Comparison of ENCODE assay signal across 16 mouse cellular contexts in genomic region chr12:73774793-73775385, GRCm38 (mm10).
DNase-seq lines count a peak whose midpoint lies in the region; ATAC-seq and TF ChIP-seq lines count a peak whose summit lies in the region.
"Had no signal": no experiment of that assay in that cellular context is flagged by ENCODE, and none has a peak within 500 bp of the region (broad histone marks: within the 10 kb centered on the region; RNA-seq: fewer than 3 reads in every experiment).

No protein-coding gene starts in this region.

- no peak for TF ChIP-seq RAD21 in CH12.LX (IDR thresholded peaks at IDR 0.05; ENCODE audit: low read depth, low read length)

- TF ChIP-seq EP300 in heart, adult 2 months (IDR thresholded peaks at IDR 0.05; ENCODE audit: insufficient read depth, low read depth, low read length) = no peak
- no peak for TF ChIP-seq EP300 in CH12.LX (IDR thresholded peaks at IDR 0.05; ENCODE audit: low read length)
- no peak for TF ChIP-seq EP300 in heart, postnatal 0 days (IDR thresholded peaks at IDR 0.05; ENCODE audit: low read depth)

- no peak overlapping the region for H3K9ac ChIP-seq in heart, adult 2 months (ENCODE audit: low read depth, low read length)
- H3K9ac ChIP-seq in heart, embryonic 12.5 days = no peak overlapping the region
- no peak overlapping the region for H3K9ac ChIP-seq in CH12.LX (ENCODE audit: insufficient read depth, low read depth)
- no peak overlapping the region for H3K9ac ChIP-seq in heart, postnatal 0 days (replicated peaks; ENCODE audit: low read depth, low read length)
- H3K9ac ChIP-seq: embryonic facial prominence, embryonic 12.5 days; liver, embryonic 14.5 days; stomach, embryonic 15.5 days had no signal

- H3K79me2 ChIP-seq in heart, adult 2 months (replicated peaks; ENCODE audit: control insufficient read depth, insufficient read depth, low read length) = no peaks in the 10 kb centered on the region
- H3K79me2 ChIP-seq in CH12.LX (replicated peaks; ENCODE audit: control insufficient read depth, extremely low read depth, insufficient read depth, poor library complexity, severe bottlenecking) = no peaks in the 10 kb centered on the region

- H3K9me3 ChIP-seq in heart, embryonic 12.5 days (replicated peaks) = no peaks in the 10 kb centered on the region
- no peaks in the 10 kb centered on the region for H3K9me3 ChIP-seq in CH12.LX (replicated peaks; ENCODE audit: low read length)
- no peaks in the 10 kb centered on the region for H3K9me3 ChIP-seq in heart, postnatal 0 days (replicated peaks; ENCODE audit: control insufficient read depth, low read length)
- no peaks in the 10 kb centered on the region for H3K9me3 ChIP-seq in hindbrain, embryonic 10.5 days
- H3K9me3 ChIP-seq: embryonic facial prominence, embryonic 12.5 days; stomach, embryonic 15.5 days had no signal

- peak overlapping the region; percentile 48 for H3K27ac ChIP-seq in heart, adult 2 months
- H3K27ac ChIP-seq in heart, embryonic 12.5 days (ENCODE audit: poor library complexity, severe bottlenecking) = no peak overlapping the region
- H3K27ac ChIP-seq in CH12.LX (ENCODE audit: insufficient read depth, low read depth) = no peak overlapping the region
- H3K27ac ChIP-seq in brown adipose tissue, adult 24 weeks (replicated peaks; ENCODE audit: low read depth, low read length) = peak overlapping the region; percentile 73
- peak overlapping the region; percentile 49 for H3K27ac ChIP-seq in heart, postnatal 0 days (ENCODE audit: low read depth)
- H3K27ac ChIP-seq in hindbrain, embryonic 10.5 days = no peak overlapping the region
- H3K27ac ChIP-seq: embryonic facial prominence, embryonic 12.5 days; layer of hippocampus, adult 2 months; liver, embryonic 14.5 days; stomach, embryonic 15.5 days had no signal

- peak in 1 of 2 experiments; percentile 52 for DNase-seq in heart, adult 2 months
- no peak for DNase-seq in CH12.LX (ENCODE audit: extremely low read depth)
- DNase-seq in heart, postnatal 0 days (ENCODE audit: low spot score) = no peak
- DNase-seq in hindbrain, embryonic 10.5 days (ENCODE audit: low spot score) = no peak
- DNase-seq: cerebellum, postnatal 14 days; gastrocnemius, postnatal 36 days; thymus, postnatal 4 days had no signal

- H3K27me3 ChIP-seq in heart, adult 2 months (ENCODE audit: control insufficient read depth, insufficient read depth, low read length) = no peaks in the 10 kb centered on the region
- no peaks in the 10 kb centered on the region for H3K27me3 ChIP-seq in heart, embryonic 12.5 days (replicated peaks)
- peaks cover 5% of the 10 kb centered on the region for H3K27me3 ChIP-seq in CH12.LX (replicated peaks)
- no peaks in the 10 kb centered on the region for H3K27me3 ChIP-seq in heart, postnatal 0 days (ENCODE audit: control insufficient read depth, insufficient read depth, low read length)
- no peaks in the 10 kb centered on the region for H3K27me3 ChIP-seq in hindbrain, embryonic 10.5 days (ENCODE audit: insufficient read depth, poor library complexity, severe bottlenecking)
- H3K27me3 ChIP-seq: embryonic facial prominence, embryonic 12.5 days; stomach, embryonic 15.5 days had no signal

- TF ChIP-seq CTCF in heart, adult 2 months (IDR thresholded peaks at IDR 0.05) = no peak
- TF ChIP-seq CTCF in CH12.LX (conservative IDR thresholded peaks at IDR 0.05 in 1 of 2, IDR thresholded peaks at IDR 0.05 in 1 of 2; ENCODE audit: low read depth in 2 of 2, low read length in 2 of 2) = no peak
- no peak for TF ChIP-seq CTCF in heart, postnatal 0 days (IDR thresholded peaks at IDR 0.05; ENCODE audit: low read depth)

- 58% methylated on average over 7 of the region's 7 CpGs for WGBS in heart, adult 2 months
- 74% methylated on average over 7 of the region's 7 CpGs for WGBS in heart, embryonic 12.5 days
- 74% methylated on average over 7 of the region's 7 CpGs for WGBS in heart, postnatal 0 days
- WGBS in hindbrain, embryonic 10.5 days = 80% methylated on average over 7 of the region's 7 CpGs

- no peak for TF ChIP-seq POLR2A in heart, adult 2 months (IDR thresholded peaks at IDR 0.05; ENCODE audit: insufficient read depth, low read depth, low read length)
- TF ChIP-seq POLR2A in CH12.LX (IDR thresholded peaks at IDR 0.05; ENCODE audit: low read depth, low read length) = no peak

- H3K4me3 ChIP-seq in heart, adult 2 months = no peak overlapping the region
- H3K4me3 ChIP-seq in heart, embryonic 12.5 days = no peak overlapping the region
- no peak overlapping the region for H3K4me3 ChIP-seq in CH12.LX (replicated peaks in 1 of 3; ENCODE audit: low read depth in 2 of 3, low read length in 2 of 3, poor library complexity in 1 of 3)
- no peak overlapping the region for H3K4me3 ChIP-seq in brown adipose tissue, adult 24 weeks (ENCODE audit: insufficient read depth, low read depth, low read length)
- no peak overlapping the region for H3K4me3 ChIP-seq in heart, postnatal 0 days (ENCODE audit: low read depth, low read length)
- H3K4me3 ChIP-seq in hindbrain, embryonic 10.5 days = no peak overlapping the region
- H3K4me3 ChIP-seq: embryonic facial prominence, embryonic 12.5 days; layer of hippocampus, adult 2 months; stomach, embryonic 15.5 days had no signal

- no peak for ATAC-seq in heart, embryonic 12.5 days (ENCODE audit: insufficient number of reproducible peaks, low FRiP score)
- no peak for ATAC-seq in heart, postnatal 0 days (ENCODE audit: insufficient read depth, low read depth)
- no peak for ATAC-seq in erythroid progenitor cell, adult 5-6 weeks (replicated peaks; ENCODE audit: low FRiP score, poor library complexity, severe bottlenecking)
- ATAC-seq: forebrain, embryonic 16.5 days; hindbrain, embryonic 16.5 days had no signal

- peaks cover 10% of the 10 kb centered on the region for H3K4me1 ChIP-seq in heart, adult 2 months (ENCODE audit: control insufficient read depth, insufficient read depth, low read length)
- peaks cover 32% of the 10 kb centered on the region for H3K4me1 ChIP-seq in heart, embryonic 12.5 days (replicated peaks)
- peaks cover 5 to 42% of the 10 kb centered on the region in 2 experiments for H3K4me1 ChIP-seq in CH12.LX (ENCODE audit: control insufficient read depth in 1 of 2, insufficient read depth in 2 of 2)
- peaks cover 6% of the 10 kb centered on the region; the same call in 1 of the 2 replicates for H3K4me1 ChIP-seq in brown adipose tissue, adult 24 weeks (ENCODE audit: control insufficient read depth, insufficient read depth, insufficient read length, low read length)
- peaks cover 26% of the 10 kb centered on the region for H3K4me1 ChIP-seq in heart, postnatal 0 days (ENCODE audit: control insufficient read depth, insufficient read depth)
- 0 out of 2 replicates have a peak, but pooled peaks cover 3% of the 10 kb centered on the region for H3K4me1 ChIP-seq in hindbrain, embryonic 10.5 days (replicated peaks)
- H3K4me1 ChIP-seq: embryonic facial prominence, embryonic 12.5 days; stomach, embryonic 15.5 days had no signal

- in situ Hi-C loops in CH12.LX (cut with MboI; ENCODE audit: low pct_ligation_motif_present, low pct_unique_long_range_greater_than_20kb, low sequenced_read_pairs) = no loop called here

- peaks cover 13% of the 10 kb centered on the region for H3K36me3 ChIP-seq in heart, adult 2 months (ENCODE audit: control insufficient read depth, insufficient read depth, low read length)
- peaks cover 7% of the 10 kb centered on the region; the same call in 1 of the 2 replicates for H3K36me3 ChIP-seq in heart, embryonic 12.5 days
- H3K36me3 ChIP-seq in CH12.LX (replicated peaks in 1 of 2; ENCODE audit: control insufficient read depth in 1 of 2, insufficient read depth in 1 of 2, low read length in 1 of 2) = no peaks in the 10 kb centered on the region
- 0 out of 2 replicates have a peak, but pooled peaks cover 6% of the 10 kb centered on the region for H3K36me3 ChIP-seq in heart, postnatal 0 days (replicated peaks; ENCODE audit: control insufficient read depth, insufficient read depth, low read length)
- H3K36me3 ChIP-seq in hindbrain, embryonic 10.5 days = no peaks in the 10 kb centered on the region
- H3K36me3 ChIP-seq: embryonic facial prominence, embryonic 12.5 days; stomach, embryonic 15.5 days had no signal

- H3K4me2 ChIP-seq in heart, embryonic 12.5 days = no peak overlapping the region
- H3K4me2 ChIP-seq in CH12.LX (ENCODE audit: insufficient read depth, low read depth, poor library complexity, severe bottlenecking) = no peak overlapping the region
- H3K4me2 ChIP-seq in heart, postnatal 0 days (ENCODE audit: low read depth, low read length) = no peak overlapping the region
- H3K4me2 ChIP-seq: embryonic facial prominence, embryonic 12.5 days; stomach, embryonic 15.5 days had no signal

- intact Hi-C loops in heart, adult 2 months (cut with DNase I) = loop anchor here (5.0 kb wide), 1 partner anchor 68 kb away; no protein-coding TSS in a partner anchor

- dilution Hi-C loops in CH12.LX (cut with MboI; ENCODE audit: extremely low pct_ligation_motif_present, extremely low pct_unique_long_range_greater_than_20kb, low sequenced_read_pairs) = no loop called here

TF ChIP-seq in CH12.LX, 34 proteins besides CTCF, POLR2A, EP300 and RAD21:
- TF ChIP-seq USF2 (conservative IDR thresholded peaks at IDR 0.05; ENCODE audit: low read depth, low read length) (no peak), TCF12 (IDR thresholded peaks at IDR 0.05; ENCODE audit: low read depth, low read length) (0 out of 2 replicates have a peak, but pooled peaks have one; percentile 31)

Comparison
In these comparisons a context has a peak if more than half of its experiments do, and no peak if none do; other contexts are left out.
1. H3K27ac ChIP-seq: peak in heart, adult 2 months (single experiment), brown adipose tissue, adult 24 weeks (single experiment) and heart, postnatal 0 days (single experiment); none in heart, embryonic 12.5 days (single experiment), CH12.LX (single experiment) and hindbrain, embryonic 10.5 days (single experiment).